Mouse (Mus musculus): ENCODE measurements around the gene Elmo3. TPM values are rescaled to one million over a fixed set of nuclear protein-coding genes. Genes with fewer than 3 reads are reported as not detected.

The Elmo3 gene
- total and polyA plus RNA-seq, 3 experiments: 0.72 to 1.4 (median 1.3) TPM

- Histone ChIP-seq H3K79me2 (replicated peaks; ENCODE audit: control insufficient read depth, extremely low read depth, insufficient read depth, poor library complexity, severe bottlenecking) (no peaks in the 10 kb centered on the region), H3K36me3 (replicated peaks in 1 of 2; ENCODE audit: control insufficient read depth in 1 of 2, insufficient read depth in 1 of 2, low read length in 1 of 2) (peaks cover 0 to 31% of the 10 kb centered on the region in 2 experiments), H3K4me3 (replicated peaks in 1 of 3; ENCODE audit: low read depth in 2 of 3, low read length in 2 of 3, poor library complexity in 1 of 3) (no peak overlapping the region), H3K4me2 (ENCODE audit: insufficient read depth, low read depth, poor library complexity, severe bottlenecking) (no peak overlapping the region), H3K4me1 (ENCODE audit: control insufficient read depth in 1 of 2, insufficient read depth in 2 of 2) (peaks cover 0 to 2% of the 10 kb centered on the region in 2 experiments; a peak in 1 of 4 replicates), H3K27ac (ENCODE audit: insufficient read depth, low read depth) (no peak overlapping the region), H3K27me3 (replicated peaks) (no peaks in the 10 kb centered on the region), H3K9me3 (replicated peaks; ENCODE audit: low read length) (no peaks in the 10 kb centered on the region), H3K9ac (ENCODE audit: insufficient read depth, low read depth) (no peak overlapping the region)
- TF ChIP-seq TCF12 (IDR thresholded peaks at IDR 0.05; ENCODE audit: low read depth, low read length) (no peak), MAZ (IDR thresholded peaks at IDR 0.05; ENCODE audit: low read depth, low read length) (no peak), NELFE (IDR thresholded peaks at IDR 0.05; ENCODE audit: low read depth, low read length) (no peak), MXI1 (IDR thresholded peaks at IDR 0.05; ENCODE audit: low read depth, low read length) (no peak), ETS1 (conservative IDR thresholded peaks at IDR 0.05; ENCODE audit: low read depth, low read length) (no peak), HCFC1 (IDR thresholded peaks at IDR 0.05; ENCODE audit: low read depth, low read length) (no peak), JUND (conservative IDR thresholded peaks at IDR 0.05; ENCODE audit: low read depth, low read length) (no peak), USF1 (IDR thresholded peaks at IDR 0.05; ENCODE audit: low read depth, low read length) (no peak), CHD1 (IDR thresholded peaks at IDR 0.05; ENCODE audit: low read depth, low read length) (no peak), EP300 (IDR thresholded peaks at IDR 0.05; ENCODE audit: low read length) (no peak), RAD21 (IDR thresholded peaks at IDR 0.05; ENCODE audit: low read depth, low read length) (no peak), ZMIZ1 (IDR thresholded peaks at IDR 0.05; ENCODE audit: low read depth, low read length) (no peak), KAT2A (IDR thresholded peaks at IDR 0.05; ENCODE audit: insufficient replicate concordance, low read length) (no peak), CTCF (conservative IDR thresholded peaks at IDR 0.05 in 1 of 2, IDR thresholded peaks at IDR 0.05 in 1 of 2; ENCODE audit: low read depth in 2 of 2, low read length in 2 of 2) (no peak), IRF4 (IDR thresholded peaks at IDR 0.05; ENCODE audit: low read depth, low read length) (no peak)
- dilution Hi-C loops (cut with MboI; ENCODE audit: extremely low pct_ligation_motif_present, extremely low pct_unique_long_range_greater_than_20kb, low sequenced_read_pairs) (no loop called here), in situ Hi-C loops (cut with MboI; ENCODE audit: low pct_ligation_motif_present, low pct_unique_long_range_greater_than_20kb, low sequenced_read_pairs) (no loop called here)
- DNase-seq (ENCODE audit: extremely low read depth): no peak
Observed at GRCm38 (mm10) chr8:105276292-105277120, 28.9 kb upstream of the Elmo3 start.

- Histone ChIP-seq H3K9me3 (replicated peaks; ENCODE audit: low read length) (no peaks in the 10 kb centered on the region), H3K4me3 (replicated peaks in 1 of 3; ENCODE audit: low read depth in 2 of 3, low read length in 2 of 3, poor library complexity in 1 of 3) (no peak overlapping the region), H3K4me2 (ENCODE audit: insufficient read depth, low read depth, poor library complexity, severe bottlenecking) (no peak overlapping the region), H3K4me1 (ENCODE audit: control insufficient read depth in 1 of 2, insufficient read depth in 2 of 2) (peaks cover 0 to 2% of the 10 kb centered on the region in 2 experiments; a peak in 1 of 4 replicates), H3K9ac (ENCODE audit: insufficient read depth, low read depth) (no peak overlapping the region), H3K36me3 (replicated peaks in 1 of 2; ENCODE audit: control insufficient read depth in 1 of 2, insufficient read depth in 1 of 2, low read length in 1 of 2) (peaks cover 7 to 54% of the 10 kb centered on the region in 2 experiments), H3K27ac (ENCODE audit: insufficient read depth, low read depth) (no peak overlapping the region), H3K27me3 (replicated peaks) (no peaks in the 10 kb centered on the region), H3K79me2 (replicated peaks; ENCODE audit: control insufficient read depth, extremely low read depth, insufficient read depth, poor library complexity, severe bottlenecking) (no peaks in the 10 kb centered on the region)
- no peak for DNase-seq (ENCODE audit: extremely low read depth)
- dilution Hi-C loops (cut with MboI; ENCODE audit: extremely low pct_ligation_motif_present, extremely low pct_unique_long_range_greater_than_20kb, low sequenced_read_pairs) (no loop called here), in situ Hi-C loops (cut with MboI; ENCODE audit: low pct_ligation_motif_present, low pct_unique_long_range_greater_than_20kb, low sequenced_read_pairs) (no loop called here)
- no peak for TF ChIP-seq USF2 (conservative IDR thresholded peaks at IDR 0.05; ENCODE audit: low read depth, low read length)
- TF ChIP-seq BHLHE40 (IDR thresholded peaks at IDR 0.05; ENCODE audit: low read depth, low read length): no peak
- TF ChIP-seq SMC3 (IDR thresholded peaks at IDR 0.05; ENCODE audit: low read depth, low read length): no peak
- no peak for TF ChIP-seq GABPA (IDR thresholded peaks at IDR 0.05; ENCODE audit: insufficient replicate concordance, low read depth, low read length)
- TF ChIP-seq POLR2A (IDR thresholded peaks at IDR 0.05; ENCODE audit: low read depth, low read length): no peak
- TF ChIP-seq MYC (IDR thresholded peaks at IDR 0.05; ENCODE audit: low read depth, low read length): no peak
- no peak for TF ChIP-seq PAX5 (IDR thresholded peaks at IDR 0.05; ENCODE audit: low read length)
- TF ChIP-seq NELFE (IDR thresholded peaks at IDR 0.05; ENCODE audit: low read depth, low read length): no peak
- no peak for TF ChIP-seq MXI1 (IDR thresholded peaks at IDR 0.05; ENCODE audit: low read depth, low read length)
- TF ChIP-seq EP300 (IDR thresholded peaks at IDR 0.05; ENCODE audit: low read length): no peak
- no peak for TF ChIP-seq ZMIZ1 (IDR thresholded peaks at IDR 0.05; ENCODE audit: low read depth, low read length)
- no peak for TF ChIP-seq CHD2 (IDR thresholded peaks at IDR 0.05; ENCODE audit: low read length)
- no peak for TF ChIP-seq ELF1 (IDR thresholded peaks at IDR 0.05; ENCODE audit: low read depth, low read length)
- TF ChIP-seq MAX (IDR thresholded peaks at IDR 0.05; ENCODE audit: low read length): no peak
- no peak for TF ChIP-seq MAZ (IDR thresholded peaks at IDR 0.05; ENCODE audit: low read depth, low read length)
- TF ChIP-seq KAT2A (IDR thresholded peaks at IDR 0.05; ENCODE audit: insufficient replicate concordance, low read length): no peak
- no peak for TF ChIP-seq HCFC1 (IDR thresholded peaks at IDR 0.05; ENCODE audit: low read depth, low read length)
Observed at GRCm38 (mm10) chr8:105278911-105279334, 26.5 kb upstream of the Elmo3 start.

All from CH12.LX (cell line).